Mouse (Mus musculus) monocyte, adult 5-6 weeks (primary cell): Measurements from ENCODE around the gene Myo18a. TPM values are rescaled to one million over a fixed set of nuclear protein-coding genes. Genes with fewer than 3 reads are reported as not detected.

Experiments used
- ATAC-seq: fragments of 153-309, 156-312 bp; replicated peaks from 2 replicates; pipeline ENCODE4 v1.8.0; 2017; ENCODE audit warnings: mild to moderate bottlenecking; ENCODE audit not compliant: low TSS enrichment, insufficient number of reproducible peaks, severe bottlenecking, poor library complexity, low FRiP score
- total RNA-seq: library from RNA; stranded (forward); fragments of 200-1000, 200-491, 200-594 nt; gene quantifications from 3 replicates; pipeline ENCODE4 v1.2.3, GENCODE M21; 2017

Gene Myo18a
- total RNA-seq, 1 experiment from 2014 or later = 145 TPM

- ATAC-seq = no peak
Observed at GRCm38 (mm10) chr11:77885246-77885575, 122.2 kb downstream of the Myo18a start.

DNA sequence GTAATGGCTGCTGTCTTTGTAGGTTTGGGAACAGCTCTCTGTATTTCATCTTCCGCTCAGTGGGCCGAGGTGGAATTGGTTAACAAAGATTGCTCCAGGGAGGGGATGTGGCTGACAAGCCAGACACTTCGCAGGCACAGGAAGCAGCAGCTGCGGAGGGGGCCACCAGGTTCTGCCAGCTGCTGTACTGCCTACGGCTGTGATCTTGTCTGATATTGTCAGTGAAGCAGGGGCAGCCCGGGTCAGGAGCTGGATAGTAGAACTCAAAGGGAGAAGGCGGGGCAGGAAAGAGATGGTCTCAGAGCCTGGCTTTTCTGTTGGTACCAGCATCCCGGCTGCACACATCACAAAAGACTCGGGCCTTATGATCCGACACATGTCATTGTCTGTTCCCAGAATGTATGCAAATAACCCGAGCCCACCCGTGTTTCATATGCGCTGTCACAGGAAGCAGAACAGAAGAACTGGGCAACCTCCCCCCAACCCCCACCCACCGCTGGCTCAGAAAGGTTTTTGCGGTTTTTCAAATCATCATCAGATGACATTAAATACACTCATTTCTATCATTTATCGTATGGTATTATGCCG, 124.4 kb downstream of the Myo18a start:
- 0 out of 2 replicates have a peak, but pooled peaks have one; percentile 47 for ATAC-seq

GRCm38 (mm10) chr11:77888846-77889245, 125.8 kb downstream of the Myo18a start:
- ATAC-seq = no peak

GRCm38 (mm10) chr11:77889484-77889883, 126.4 kb downstream of the Myo18a start:
- no peak for ATAC-seq

GRCm38 (mm10) chr11:77890648-77891258, 127.7 kb downstream of the Myo18a start:
- no peak for ATAC-seq

DNA sequence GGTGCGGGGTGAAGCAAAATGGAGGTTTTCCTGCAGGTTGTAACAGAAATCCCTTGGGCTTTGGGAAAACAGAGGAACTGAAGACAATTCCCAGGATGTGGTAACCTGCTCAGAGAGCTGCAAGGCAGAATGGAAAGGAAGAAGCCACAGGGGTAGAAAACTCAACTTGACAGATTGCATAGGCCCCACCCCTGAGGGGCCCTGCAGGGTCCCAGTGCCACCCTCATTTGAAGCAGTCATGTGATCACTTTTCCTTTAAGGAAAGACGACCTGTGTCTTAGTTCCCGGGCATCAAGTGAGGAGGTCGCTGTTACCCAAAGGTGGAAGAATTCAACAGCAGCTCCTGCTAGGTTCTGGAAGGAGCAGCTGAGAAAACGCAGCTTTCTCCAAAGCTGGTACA, 129.8 kb downstream of the Myo18a start:
- ATAC-seq = no peak

GRCm38 (mm10) chr11:77893283-77893682, 130.2 kb downstream of the Myo18a start:
- no peak for ATAC-seq

- no peak for ATAC-seq
Observed at GRCm38 (mm10) chr11:77893787-77894718, 131.0 kb downstream of the Myo18a start, which contains the start of gene Pipox. Gene Pipox (minus strand): TSS chr11:77894096.

GRCm38 (mm10) chr11:77894967-77895366, 131.9 kb downstream of the Myo18a start:
- no peak for ATAC-seq

- ATAC-seq = no peak
Observed at GRCm38 (mm10) chr11:77896011-77896410, 133.0 kb downstream of the Myo18a start.

- no peak for ATAC-seq
Observed at GRCm38 (mm10) chr11:77896480-77896819, 133.4 kb downstream of the Myo18a start.

GRCm38 (mm10) chr11:77896820-77897805, 134.1 kb downstream of the Myo18a start:
- ATAC-seq = no peak

- no peak for ATAC-seq
Observed at GRCm38 (mm10) chr11:77900187-77900586, 137.1 kb downstream of the Myo18a start.

DNA sequence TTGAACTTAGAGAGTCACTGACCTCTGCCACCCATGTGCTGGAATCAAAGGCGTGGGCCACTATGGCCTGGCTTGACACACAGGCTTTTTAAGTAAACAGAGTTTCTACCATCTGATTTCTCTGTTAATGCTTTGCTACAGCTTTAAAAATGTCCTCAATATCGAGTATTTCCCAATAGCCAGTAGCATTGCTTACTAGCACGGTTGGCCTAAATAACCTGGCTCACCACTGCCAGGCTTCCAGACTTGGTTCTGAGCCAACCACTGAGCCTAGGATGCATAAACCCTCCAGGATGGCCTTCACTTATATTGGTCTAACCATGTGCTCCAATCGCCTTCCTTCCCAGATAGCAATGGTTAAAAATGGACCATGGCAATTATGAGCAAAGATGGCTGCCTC, 137.7 kb downstream of the Myo18a start:
- ATAC-seq = no peak

DNA sequence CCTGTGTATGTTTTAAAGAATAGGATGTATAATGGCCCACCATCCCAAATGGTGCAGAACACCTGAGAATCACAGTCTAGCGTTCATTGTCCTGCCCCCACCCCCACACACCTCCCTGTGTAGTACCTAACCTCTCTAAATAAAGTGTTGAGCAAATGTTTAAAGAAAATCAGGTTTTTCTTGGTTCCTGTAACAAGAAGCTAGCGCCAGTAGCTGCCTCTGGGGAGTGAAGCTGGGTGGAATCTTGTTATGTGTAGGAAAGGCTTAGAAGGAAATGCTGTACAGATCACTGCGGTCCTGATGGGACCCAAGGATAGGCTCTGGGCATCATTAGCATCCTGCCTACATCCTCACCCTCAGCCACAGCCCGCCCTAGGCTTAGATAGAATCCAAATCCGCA, 138.3 kb downstream of the Myo18a start:
- no peak for ATAC-seq

GRCm38 (mm10) chr11:77901775-77902355, 138.8 kb downstream of the Myo18a start:
- no peak for ATAC-seq

GRCm38 (mm10) chr11:77903761-77904160, 140.7 kb downstream of the Myo18a start:
- ATAC-seq = no peak

DNA sequence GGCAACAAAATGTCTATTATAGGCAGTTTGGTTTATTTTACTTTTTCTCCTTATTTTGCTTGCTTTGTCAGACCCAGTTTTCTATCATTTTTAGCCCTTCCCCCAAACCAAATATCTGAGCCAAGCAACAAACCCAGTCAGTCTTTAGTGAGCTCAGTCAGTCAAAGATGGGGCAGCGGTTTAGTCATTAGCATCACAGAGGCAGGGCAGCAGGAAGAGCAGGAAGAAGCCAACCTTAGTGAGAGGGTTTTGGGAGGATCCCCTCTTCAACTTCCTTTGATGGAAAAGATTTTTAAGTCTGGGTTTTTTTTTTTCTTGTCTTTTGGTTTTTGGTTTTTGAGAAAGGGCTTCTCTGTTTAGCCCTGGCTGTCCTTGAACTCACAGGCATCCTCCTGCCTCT, 141.7 kb downstream of the Myo18a start:
- ATAC-seq = no peak
